ENCODE assay signal across 26 mouse cellular contexts in the genomic region with DNA sequence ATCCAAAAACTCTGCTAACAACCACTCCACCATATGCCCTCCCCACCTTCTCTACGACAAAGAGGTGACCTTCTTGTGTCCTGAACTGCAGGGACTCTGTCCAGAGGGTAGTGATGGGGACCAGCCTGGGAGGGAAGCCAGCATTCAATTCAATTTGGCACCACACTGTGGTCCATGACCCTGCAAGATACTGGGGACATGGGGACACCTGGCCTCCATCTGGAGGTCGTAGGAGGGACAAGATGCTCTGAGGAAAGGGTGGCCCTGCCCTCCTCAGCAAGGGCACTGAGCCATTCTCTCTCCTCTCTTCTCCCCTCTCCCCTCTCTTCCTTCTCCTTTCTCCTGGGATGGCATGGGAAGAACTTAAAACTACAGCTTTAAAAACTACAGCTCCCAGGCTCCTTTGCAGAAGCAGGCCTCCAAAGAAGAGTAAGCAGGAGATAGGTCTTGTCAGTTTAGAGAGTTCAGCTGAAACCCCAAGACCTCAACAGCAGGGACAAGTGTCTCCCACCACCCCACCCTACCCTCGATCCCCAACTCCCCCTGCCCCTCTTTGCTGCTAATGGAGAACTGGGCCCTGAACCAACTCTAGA. TPM values are rescaled to one million over a fixed set of nuclear protein-coding genes. Genes with fewer than 3 reads are reported as not detected.
DNase-seq lines count a peak whose midpoint lies in the region; ATAC-seq and TF ChIP-seq lines count a peak whose summit lies in the region.
"Had no signal": no experiment of that assay in that cellular context is flagged by ENCODE, and none has a peak within 500 bp of the region (broad histone marks: within the 10 kb centered on the region; RNA-seq: fewer than 3 reads in every experiment).

No protein-coding gene starts in this region.

- no peak overlapping the region for H3K4me2 ChIP-seq in intestine, embryonic 15.5 days (replicated peaks)
- H3K4me2 ChIP-seq in intestine, embryonic 16.5 days (ENCODE audit: low read depth, low read length): no peak overlapping the region
- H3K4me2 ChIP-seq in intestine, postnatal 0 days (replicated peaks; ENCODE audit: low read depth): no peak overlapping the region
- H3K4me2 ChIP-seq: neural tube, embryonic 15.5 days; stomach, embryonic 15.5 days had no signal

- 0 out of 2 replicates have a peak overlapping the region, but pooled peaks have one; percentile 2 for H3K27ac ChIP-seq in intestine, embryonic 15.5 days
- H3K27ac ChIP-seq in intestine, embryonic 16.5 days (ENCODE audit: low read length): no peak overlapping the region; the same call in 1 of the 2 replicates
- H3K27ac ChIP-seq in intestine, postnatal 0 days (ENCODE audit: low read depth, low read length): peak overlapping the region; percentile 83
- H3K27ac ChIP-seq: embryonic facial prominence, embryonic 10.5 days; layer of hippocampus, adult 2 months; neural tube, embryonic 15.5 days; stomach, embryonic 15.5 days had no signal

- H3K36me3 ChIP-seq in intestine, embryonic 15.5 days: no peaks in the 10 kb centered on the region
- no peaks in the 10 kb centered on the region for H3K36me3 ChIP-seq in intestine, embryonic 16.5 days (ENCODE audit: control insufficient read depth, insufficient read depth, low read length)
- no peaks in the 10 kb centered on the region for H3K36me3 ChIP-seq in intestine, postnatal 0 days (ENCODE audit: control insufficient read depth, insufficient read depth)
- H3K36me3 ChIP-seq: embryonic facial prominence, embryonic 10.5 days; neural tube, embryonic 15.5 days; stomach, embryonic 15.5 days had no signal

- H3K27me3 ChIP-seq in intestine, embryonic 15.5 days (replicated peaks): no peaks in the 10 kb centered on the region
- H3K27me3 ChIP-seq in intestine, embryonic 16.5 days (replicated peaks; ENCODE audit: control insufficient read depth, insufficient read depth, low read length): no peaks in the 10 kb centered on the region
- no peaks in the 10 kb centered on the region for H3K27me3 ChIP-seq in intestine, postnatal 0 days (replicated peaks; ENCODE audit: control insufficient read depth, insufficient read depth, low read length)
- H3K27me3 ChIP-seq: Patski; stomach, embryonic 15.5 days had no signal

- peak; percentile 89 for DNase-seq in heart, adult 11 months
- no peak for DNase-seq in heart, adult 8-10 months (ENCODE audit: low spot score)
- peak; percentile 83 for DNase-seq in brain, adult 2 months (ENCODE audit: low read depth, low spot score)
- no peak for DNase-seq in right cerebral cortex, postnatal 25 days
- DNase-seq: adrenal gland, adult 8-10 months; kidney, adult 8-10 months; kidney, postnatal 14 days; liver; lung, postnatal 10 days; midbrain, embryonic 14.5 days; right cerebral cortex, postnatal 14 days had no signal

- TF ChIP-seq CTCF in intestine, postnatal 0 days (IDR thresholded peaks at IDR 0.05; ENCODE audit: low read depth): no peak

- 81% methylated on average over 3 of the region's 3 CpGs for WGBS in intestine, embryonic 15.5 days
- 77% methylated on average over 3 of the region's 3 CpGs for WGBS in intestine, embryonic 16.5 days
- whole genome bisulfite sequencing in intestine, postnatal 0 days: 83% methylated on average over 3 of the region's 3 CpGs

- no peak overlapping the region for H3K9ac ChIP-seq in intestine, embryonic 15.5 days
- no peak overlapping the region for H3K9ac ChIP-seq in intestine, embryonic 16.5 days (ENCODE audit: low read depth, low read length)
- no peak overlapping the region for H3K9ac ChIP-seq in intestine, postnatal 0 days (ENCODE audit: low read depth, low read length)
- H3K9ac ChIP-seq: neural tube, embryonic 15.5 days; stomach, embryonic 15.5 days had no signal

- no peak for ATAC-seq in intestine, embryonic 15.5 days
- no peak for ATAC-seq in intestine, embryonic 16.5 days
- no peak for ATAC-seq in intestine, postnatal 0 days
- ATAC-seq: Patski had no signal

- no peaks in the 10 kb centered on the region for H3K9me3 ChIP-seq in intestine, embryonic 15.5 days
- H3K9me3 ChIP-seq in intestine, embryonic 16.5 days (ENCODE audit: control insufficient read depth, low read length): no peaks in the 10 kb centered on the region
- H3K9me3 ChIP-seq in intestine, postnatal 0 days (ENCODE audit: control insufficient read depth): no peaks in the 10 kb centered on the region
- H3K9me3 ChIP-seq: embryonic facial prominence, embryonic 10.5 days; neural tube, embryonic 15.5 days; stomach, embryonic 15.5 days had no signal

- no peak overlapping the region for H3K4me3 ChIP-seq in intestine, embryonic 15.5 days (replicated peaks)
- no peak overlapping the region for H3K4me3 ChIP-seq in intestine, embryonic 16.5 days (ENCODE audit: low read length)
- H3K4me3 ChIP-seq in intestine, postnatal 0 days (ENCODE audit: low read depth, low read length): no peak overlapping the region
- H3K4me3 ChIP-seq: embryonic facial prominence, embryonic 10.5 days; layer of hippocampus, adult 2 months; neural tube, embryonic 15.5 days; stomach, embryonic 15.5 days had no signal

- peaks cover 18% of the 10 kb centered on the region for H3K4me1 ChIP-seq in intestine, embryonic 15.5 days (replicated peaks)
- H3K4me1 ChIP-seq in intestine, embryonic 16.5 days (ENCODE audit: control insufficient read depth, insufficient read depth, low read length): peaks cover 15% of the 10 kb centered on the region
- no peaks in the 10 kb centered on the region; the same call in 1 of the 2 replicates for H3K4me1 ChIP-seq in intestine, postnatal 0 days (replicated peaks; ENCODE audit: control insufficient read depth, insufficient read depth, low read length)

RNA-seq across cellular contexts. Expression of a gene that starts 5.2 kb away (rescaled TPM):
- under 1 TPM in 1 of 4 experiments, not detected in 3; 0.37 TPM for total RNA-seq in heart, adult 8-10 months (2022)
- not detected in 2 replicates for polyA plus RNA-seq in intestine, embryonic 15.5 days (2015; fragmentation: Nextera tagmentation; extraction: Ambion mirVana)
- not detected in 2 replicates for polyA plus RNA-seq in intestine, embryonic 16.5 days (2015; fragmentation: Nextera tagmentation; extraction: Ambion mirVana)
- not detected in 2 replicates for polyA plus RNA-seq in intestine, postnatal 0 days (2015; fragmentation: Nextera tagmentation; extraction: Ambion mirVana)
- total RNA-seq: gastrocnemius, adult 18-20 months had no signal
- polyA plus RNA-seq: C2C12; embryonic facial prominence, embryonic 10.5 days; forebrain, embryonic 11.5 days; hindbrain, embryonic 11.5 days; liver, embryonic 16.5 days; midbrain, embryonic 14.5 days; Patski; stomach, embryonic 15.5 days had no signal

RNA-seq across cellular contexts. Expression of a gene that starts 22.7 kb away (rescaled TPM):
- total RNA-seq in heart, adult 8-10 months (2022): 100 to 1,000 TPM in 3 of 4 experiments, 10 to 100 TPM in 1; 98.9 to 113 (median 108) TPM
- 240 and 244 TPM in 2 replicates for polyA plus RNA-seq in intestine, embryonic 15.5 days (2015; fragmentation: Nextera tagmentation; extraction: Ambion mirVana)
- polyA plus RNA-seq in intestine, embryonic 16.5 days (2015; fragmentation: Nextera tagmentation; extraction: Ambion mirVana): 213 and 215 TPM in 2 replicates
- polyA plus RNA-seq in intestine, postnatal 0 days (2015; fragmentation: Nextera tagmentation; extraction: Ambion mirVana): 138 and 144 TPM in 2 replicates

RNA-seq across cellular contexts. Expression of a gene that starts 34.6 kb away (rescaled TPM):
- over 10,000 TPM; 21,987 to 25,864 (median 23,706) TPM for total RNA-seq in heart, adult 8-10 months (2022)
- polyA plus RNA-seq in intestine, embryonic 15.5 days (2015; fragmentation: Nextera tagmentation; extraction: Ambion mirVana): 0.45 and 0.62 TPM in 2 replicates
- polyA plus RNA-seq in intestine, embryonic 16.5 days (2015; fragmentation: Nextera tagmentation; extraction: Ambion mirVana): 0.87 and 1.9 TPM in 2 replicates
- polyA plus RNA-seq in intestine, postnatal 0 days (2015; fragmentation: Nextera tagmentation; extraction: Ambion mirVana): not detected in 2 replicates
- total RNA-seq: adrenal gland, adult 8-10 months; common myeloid progenitor, adult 5-6 weeks; granulocyte monocyte progenitor cell, adult 5-6 weeks had no signal
- polyA plus RNA-seq: C2C12; embryonic facial prominence, embryonic 10.5 days; forebrain, embryonic 11.5 days; Patski had no signal

Comparison
In these comparisons a context has a peak if more than half of its experiments do, and no peak if none do; other contexts are left out.
1. DNase-seq: peak in heart, adult 11 months (single experiment) and brain, adult 2 months (single experiment); none in heart, adult 8-10 months (single experiment) and right cerebral cortex, postnatal 25 days (single experiment).